Mouse (Mus musculus) forebrain, embryonic 12.5 days (tissue): ENCODE data around the gene Stab1. TPM values are rescaled to one million over a fixed set of nuclear protein-coding genes. Genes with fewer than 3 reads are reported as not detected.

Experiments
- ATAC-seq: fragments of 200-750 bp; cut with Nextera tagmentation; 2 replicates; pipeline ENCODE4 v1.8.0; 2017; ENCODE audit warnings: moderate TSS enrichment; ENCODE audit not compliant: low FRiP score
- H3K27ac ChIP-seq: fragments of 300-500 bp; sonication (generic); 2 replicates; pipeline ENCODE4 v1.5.1; 2016; ENCODE audit warnings: mild to moderate bottlenecking
- H3K27me3 ChIP-seq: fragments of 300-500 bp; sonication (generic); 2 replicates; pipeline ENCODE4 v1.6.1; 2016; ENCODE audit warnings: mild to moderate bottlenecking
- H3K36me3 ChIP-seq: fragments of 300-500 bp; sonication (generic); replicated peaks from 2 replicates; pipeline ENCODE4 v1.6.1; 2016; ENCODE audit warnings: mild to moderate bottlenecking
- H3K4me1 ChIP-seq: fragments of 300-500 bp; sonication (generic); 2 replicates; pipeline ENCODE4 v1.6.1; 2016
- H3K4me2 ChIP-seq: fragments of 300-500 bp; sonication (generic); 2 replicates; pipeline ENCODE4 v1.6.1; 2016; ENCODE audit warnings: mild to moderate bottlenecking, moderate library complexity
- H3K4me3 ChIP-seq: fragments of 300-500 bp; sonication (generic); replicated peaks from 2 replicates; pipeline ENCODE4 v1.5.1; 2016; ENCODE audit warnings: mild to moderate bottlenecking
- H3K9ac ChIP-seq: fragments of 300-500 bp; sonication (generic); 2 replicates; pipeline ENCODE4 v1.6.1; 2016; ENCODE audit warnings: mild to moderate bottlenecking
- H3K9me3 ChIP-seq: fragments of 300-500 bp; sonication (generic); 2 replicates; pipeline ENCODE4 v1.6.1; 2016
- WGBS: fragments of 180-500 bp; shearing (Covaris S2); methylation state at CpG from one replicate; pipeline ENCODE4 v1.1.7; 2016; 5-methylcytosine and 5-hydroxymethylcytosine counted together
- polyA plus RNA-seq: library from polyadenylated mRNA; unstranded; fragments of >200 nt; fragmentation: Nextera tagmentation; extraction: Ambion mirVana; gene quantifications from 2 replicates; pipeline ENCODE4 v1.2.1, GENCODE M21; 2016

Gene Stab1
- polyA plus RNA-seq, 1 experiment from 2014 or later = 23.1 TPM

DNA sequence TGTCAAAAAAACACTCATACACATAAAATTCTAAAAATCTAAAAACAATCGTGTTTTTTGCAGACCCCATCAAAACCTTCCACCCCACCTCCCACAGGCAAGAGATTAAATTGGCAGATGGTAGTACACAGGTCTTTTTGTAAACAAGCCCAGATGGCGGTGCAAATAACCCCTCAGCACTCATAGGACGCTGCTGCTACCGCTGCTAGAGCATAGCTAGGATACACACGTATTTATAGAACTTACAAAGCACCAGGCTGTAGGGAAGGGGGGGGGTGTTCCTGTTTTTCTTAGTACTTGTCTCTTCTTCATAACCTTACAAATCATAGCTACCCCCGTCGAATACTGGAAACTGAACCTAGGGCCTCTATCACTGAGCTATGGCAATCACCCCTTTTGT lies 25.4 kb upstream of the Stab1 start:
- ATAC-seq = no peak
- Histone ChIP-seq H3K9me3 (no peaks in the 10 kb centered on the region), H3K27ac (no peak overlapping the region), H3K9ac (no peak overlapping the region), H3K4me1 (peaks cover 26% of the 10 kb centered on the region; the same call in 1 of the 2 replicates), H3K4me2 (no peak overlapping the region), H3K4me3 (no peak overlapping the region), H3K36me3 (peaks cover 91% of the 10 kb centered on the region), H3K27me3 (no peaks in the 10 kb centered on the region)
- 81% methylated on average over 7 of the region's 7 CpGs for WGBS

GRCm38 (mm10) chr14:31191936-31192335 lies 23.5 kb upstream of the Stab1 start:
- ATAC-seq = no peak
- 88% methylated on average over 2 of the region's 2 CpGs for WGBS
- H3K4me3 ChIP-seq = no peak overlapping the region
- H3K9ac ChIP-seq = no peak overlapping the region
- peaks cover 92% of the 10 kb centered on the region for H3K36me3 ChIP-seq
- H3K27ac ChIP-seq = no peak overlapping the region
- no peaks in the 10 kb centered on the region for H3K9me3 ChIP-seq
- no peaks in the 10 kb centered on the region for H3K27me3 ChIP-seq
- peaks cover 15% of the 10 kb centered on the region; the same call in 1 of the 2 replicates for H3K4me1 ChIP-seq
- H3K4me2 ChIP-seq = no peak overlapping the region

- Histone ChIP-seq H3K4me2 (no peak overlapping the region), H3K9me3 (no peaks in the 10 kb centered on the region), H3K4me3 (no peak overlapping the region), H3K27me3 (no peaks in the 10 kb centered on the region), H3K27ac (no peak overlapping the region), H3K36me3 (peaks cover 98% of the 10 kb centered on the region), H3K4me1 (peaks cover 15% of the 10 kb centered on the region; the same call in 1 of the 2 replicates), H3K9ac (no peak overlapping the region)
- no peak for ATAC-seq
- 94% methylated on average over 3 of the region's 3 CpGs for WGBS
Observed at GRCm38 (mm10) chr14:31189348-31189747, 20.9 kb upstream of the Stab1 start.

- Histone ChIP-seq H3K4me1 (peaks cover 12% of the 10 kb centered on the region; the same call in 1 of the 2 replicates), H3K36me3 (peaks cover 99% of the 10 kb centered on the region), H3K9ac (no peak overlapping the region), H3K27ac (no peak overlapping the region), H3K27me3 (no peaks in the 10 kb centered on the region), H3K4me3 (no peak overlapping the region), H3K9me3 (no peaks in the 10 kb centered on the region), H3K4me2 (no peak overlapping the region)
- no peak for ATAC-seq
- 65% methylated on average over 6 of the region's 6 CpGs for WGBS
Observed at GRCm38 (mm10) chr14:31188771-31189181, 20.3 kb upstream of the Stab1 start.

DNA sequence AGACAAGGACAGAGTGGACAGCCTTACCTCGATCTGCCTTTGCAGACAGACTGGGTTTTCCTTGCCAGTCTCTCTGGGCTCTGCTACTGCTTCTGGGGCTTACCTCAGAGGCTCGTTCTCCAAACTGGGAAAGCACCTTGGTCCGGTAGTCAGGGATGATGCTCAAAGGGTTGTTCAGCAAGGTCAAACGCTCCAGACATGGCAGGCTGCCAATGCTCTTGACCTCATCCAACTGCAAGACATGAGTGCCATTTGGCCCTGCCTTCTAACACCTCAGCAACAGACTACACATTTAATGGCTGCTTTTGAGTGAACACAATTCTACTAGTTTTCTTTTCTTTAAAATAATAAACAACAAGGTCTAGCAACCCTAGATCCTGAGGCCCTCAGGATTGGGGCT lies 18.2 kb upstream of the Stab1 start:
- 88% methylated on average over 4 of the region's 4 CpGs for WGBS
- Histone ChIP-seq H3K9me3 (no peaks in the 10 kb centered on the region), H3K9ac (no peak overlapping the region), H3K4me3 (no peak overlapping the region), H3K36me3 (peaks cover 99% of the 10 kb centered on the region), H3K4me2 (no peak overlapping the region), H3K27ac (no peak overlapping the region), H3K4me1 (peaks cover 12% of the 10 kb centered on the region; the same call in 1 of the 2 replicates), H3K27me3 (no peaks in the 10 kb centered on the region)
- ATAC-seq = no peak

- Histone ChIP-seq H3K4me1 (peaks cover 5% of the 10 kb centered on the region; the same call in 1 of the 2 replicates), H3K36me3 (peaks cover 99% of the 10 kb centered on the region), H3K27me3 (no peaks in the 10 kb centered on the region), H3K9me3 (no peaks in the 10 kb centered on the region), H3K4me2 (no peak overlapping the region), H3K9ac (no peak overlapping the region), H3K27ac (no peak overlapping the region), H3K4me3 (no peak overlapping the region)
- no peak for ATAC-seq
- WGBS = 90% methylated on average over 12 of the region's 12 CpGs
Observed at GRCm38 (mm10) chr14:31184195-31184594, 15.8 kb upstream of the Stab1 start.

DNA sequence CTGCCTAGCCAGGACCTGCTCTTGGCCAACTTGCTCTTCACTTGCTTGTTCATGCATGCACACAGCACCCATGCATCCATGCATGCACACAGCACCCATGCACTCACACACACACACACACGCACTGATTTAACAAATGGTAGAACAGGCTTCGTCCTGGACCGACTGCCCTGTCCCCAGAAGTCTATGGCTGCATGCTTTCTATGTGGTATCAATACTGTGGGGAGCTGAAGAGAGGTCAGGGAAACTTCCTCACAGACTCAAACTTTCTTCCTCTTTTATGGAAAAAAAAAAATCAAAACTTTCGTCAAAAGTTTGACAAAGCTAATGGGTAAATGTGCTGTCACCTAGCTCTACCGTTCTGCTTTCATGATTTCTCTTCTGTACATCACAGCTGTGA lies 15.1 kb upstream of the Stab1 start:
- no peak for ATAC-seq
- 90% methylated on average over 5 of the region's 5 CpGs for WGBS
- Histone ChIP-seq H3K36me3 (peaks cover 99% of the 10 kb centered on the region), H3K9ac (no peak overlapping the region), H3K4me2 (no peak overlapping the region), H3K27ac (no peak overlapping the region), H3K9me3 (no peaks in the 10 kb centered on the region), H3K4me3 (no peak overlapping the region), H3K4me1 (no peaks in the 10 kb centered on the region; the same call in 1 of the 2 replicates), H3K27me3 (no peaks in the 10 kb centered on the region)

DNA sequence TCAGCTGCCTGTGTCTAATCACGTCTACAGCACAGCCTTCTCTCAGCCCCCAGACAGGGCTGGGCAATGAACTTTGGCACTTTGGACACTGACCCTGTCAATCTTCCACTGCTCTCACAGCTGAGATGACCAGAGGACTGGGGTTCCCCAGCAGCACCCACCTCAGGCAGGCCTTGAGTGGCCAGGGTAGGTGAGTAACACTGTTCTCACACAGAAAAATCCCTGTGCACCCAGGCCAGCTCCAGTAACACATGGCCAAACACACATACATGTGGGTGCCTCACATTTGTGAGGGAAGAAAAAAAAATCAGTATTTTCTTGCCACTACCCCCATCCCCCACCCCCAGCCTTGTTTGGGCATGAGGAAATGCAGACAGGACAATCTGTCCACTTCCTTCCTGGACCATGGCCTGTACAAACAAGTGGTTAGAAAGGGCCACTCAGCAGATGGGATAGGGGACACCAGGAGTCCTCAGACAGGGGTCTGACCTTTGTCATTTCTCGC lies 14.4 kb upstream of the Stab1 start:
- Histone ChIP-seq H3K4me3 (no peak overlapping the region), H3K27ac (no peak overlapping the region), H3K36me3 (peaks cover 98% of the 10 kb centered on the region), H3K9ac (no peak overlapping the region), H3K9me3 (no peaks in the 10 kb centered on the region), H3K27me3 (no peaks in the 10 kb centered on the region), H3K4me2 (no peak overlapping the region), H3K4me1 (no peaks in the 10 kb centered on the region)
- 82% methylated on average over 2 of the region's 2 CpGs for WGBS
- ATAC-seq = no peak

DNA sequence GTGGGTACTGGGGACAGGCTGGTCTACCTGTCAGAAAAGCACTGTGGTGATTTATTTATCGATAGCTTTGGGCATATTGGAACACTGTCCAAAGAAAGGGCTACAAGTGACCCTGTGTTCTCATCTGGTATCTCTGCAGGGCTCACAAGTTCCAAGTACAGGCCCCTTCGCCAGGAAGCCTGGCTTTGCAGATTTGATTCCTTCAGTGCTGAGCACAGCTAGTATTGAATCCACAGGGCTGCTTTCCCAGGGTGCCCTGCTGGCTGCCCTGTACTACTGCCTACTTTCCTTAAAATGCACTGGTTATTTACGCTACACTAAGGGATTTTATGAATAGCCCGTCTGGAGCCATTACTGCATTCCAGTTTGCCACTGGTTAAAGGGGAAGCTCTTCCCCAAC lies 13.1 kb upstream of the Stab1 start:
- no peak overlapping the region for H3K27ac ChIP-seq
- H3K4me1 ChIP-seq = no peaks in the 10 kb centered on the region
- H3K27me3 ChIP-seq = no peaks in the 10 kb centered on the region
- H3K36me3 ChIP-seq = peaks cover 98% of the 10 kb centered on the region
- no peak for ATAC-seq
- no peak overlapping the region for H3K9ac ChIP-seq
- 93% methylated on average over 4 of the region's 4 CpGs for WGBS
- H3K9me3 ChIP-seq = no peaks in the 10 kb centered on the region
- H3K4me3 ChIP-seq = no peak overlapping the region
- no peak overlapping the region for H3K4me2 ChIP-seq

DNA sequence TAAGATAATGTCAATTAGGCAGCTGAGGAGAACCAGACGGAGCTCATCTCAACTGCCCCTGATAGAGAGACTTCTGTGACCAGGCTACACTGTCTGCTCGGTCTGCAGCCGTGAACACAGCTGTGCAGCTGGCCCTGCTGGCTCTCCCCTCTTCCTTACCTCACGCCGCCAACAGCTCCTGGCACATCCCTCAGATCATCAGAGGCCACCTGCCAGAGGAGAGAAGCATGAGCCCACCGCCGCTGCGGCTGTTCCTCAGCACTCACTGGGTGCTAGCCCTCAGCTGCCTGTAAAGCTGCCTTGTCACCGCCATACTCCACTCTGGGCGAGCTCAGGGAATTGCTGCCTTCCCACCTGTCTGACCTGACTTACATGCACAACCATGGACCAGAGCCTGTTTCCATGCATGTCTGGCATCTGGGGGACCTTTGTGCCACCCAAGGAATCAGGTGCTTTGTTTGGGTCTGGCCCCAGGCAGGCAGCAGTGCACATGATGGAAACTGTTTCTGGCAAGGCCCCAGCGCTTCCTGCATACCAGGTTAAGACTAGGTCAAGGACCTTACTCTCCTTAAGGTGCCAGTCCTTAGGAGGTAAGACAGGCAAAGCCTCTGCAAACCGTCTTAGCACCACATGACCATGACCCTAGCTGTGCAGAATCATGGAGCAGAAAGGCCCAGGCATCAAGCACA lies 11.4 kb upstream of the Stab1 start:
- no peaks in the 10 kb centered on the region for H3K9me3 ChIP-seq
- no peak overlapping the region for H3K27ac ChIP-seq
- no peak for ATAC-seq
- peaks cover 98% of the 10 kb centered on the region for H3K36me3 ChIP-seq
- H3K4me3 ChIP-seq = no peak overlapping the region
- no peaks in the 10 kb centered on the region for H3K4me1 ChIP-seq
- H3K27me3 ChIP-seq = no peaks in the 10 kb centered on the region
- no peak overlapping the region for H3K9ac ChIP-seq
- WGBS = 95% methylated on average over 12 of the region's 12 CpGs
- H3K4me2 ChIP-seq = no peak overlapping the region

- no peak overlapping the region for H3K9ac ChIP-seq
- ATAC-seq = no peak
- peaks cover 98% of the 10 kb centered on the region for H3K36me3 ChIP-seq
- H3K4me3 ChIP-seq = no peak overlapping the region
- WGBS = 96% methylated on average over 5 of the region's 5 CpGs
- no peak overlapping the region for H3K27ac ChIP-seq
- no peaks in the 10 kb centered on the region for H3K27me3 ChIP-seq
- no peak overlapping the region for H3K4me2 ChIP-seq
- H3K9me3 ChIP-seq = no peaks in the 10 kb centered on the region
- no peaks in the 10 kb centered on the region for H3K4me1 ChIP-seq
Observed at GRCm38 (mm10) chr14:31177715-31178114, 9.3 kb upstream of the Stab1 start.

GRCm38 (mm10) chr14:31177287-31177686 lies 8.8 kb upstream of the Stab1 start:
- no peak overlapping the region for H3K27ac ChIP-seq
- no peak overlapping the region for H3K9ac ChIP-seq
- H3K4me2 ChIP-seq = no peak overlapping the region
- no peak for ATAC-seq
- H3K36me3 ChIP-seq = peaks cover 98% of the 10 kb centered on the region
- H3K27me3 ChIP-seq = no peaks in the 10 kb centered on the region
- 94% methylated on average over 16 of the region's 16 CpGs for WGBS
- no peaks in the 10 kb centered on the region for H3K9me3 ChIP-seq
- H3K4me3 ChIP-seq = no peak overlapping the region
- no peaks in the 10 kb centered on the region for H3K4me1 ChIP-seq

DNA sequence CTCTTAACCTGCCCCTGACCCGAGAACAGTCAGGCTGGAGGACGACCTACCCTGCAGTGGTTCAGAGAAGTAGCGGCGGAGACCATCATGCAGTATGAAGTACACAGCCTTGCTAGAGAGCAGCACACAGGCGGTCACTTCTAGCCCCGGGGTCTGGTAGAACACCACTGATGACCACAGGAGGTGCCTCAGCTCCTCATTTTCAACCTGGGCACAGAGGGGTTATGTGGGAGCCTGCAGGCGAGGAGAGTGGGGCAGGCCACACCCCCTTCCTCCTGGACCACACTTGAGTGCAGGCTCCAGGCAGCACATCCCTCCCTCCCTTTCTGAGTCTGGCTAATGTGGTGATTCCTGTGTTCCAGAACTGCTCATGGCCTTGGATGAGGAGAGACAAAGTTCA lies 5.1 kb upstream of the Stab1 start:
- no peak overlapping the region for H3K4me3 ChIP-seq
- no peak overlapping the region for H3K9ac ChIP-seq
- H3K27me3 ChIP-seq = no peaks in the 10 kb centered on the region
- no peak overlapping the region for H3K4me2 ChIP-seq
- no peaks in the 10 kb centered on the region for H3K4me1 ChIP-seq
- peaks cover 81% of the 10 kb centered on the region for H3K36me3 ChIP-seq
- H3K27ac ChIP-seq = no peak overlapping the region
- ATAC-seq = no peak
- 92% methylated on average over 7 of the region's 7 CpGs for WGBS
- no peaks in the 10 kb centered on the region for H3K9me3 ChIP-seq
